Mouse (Mus musculus) kidney, adult 9 months (tissue): ENCODE measurements around the gene Habp4.

Source experiments
- DNase-seq: peaks from one replicate; pipeline ENCODE4 v3.0.0; 2022

Habp4 gene

DNA sequence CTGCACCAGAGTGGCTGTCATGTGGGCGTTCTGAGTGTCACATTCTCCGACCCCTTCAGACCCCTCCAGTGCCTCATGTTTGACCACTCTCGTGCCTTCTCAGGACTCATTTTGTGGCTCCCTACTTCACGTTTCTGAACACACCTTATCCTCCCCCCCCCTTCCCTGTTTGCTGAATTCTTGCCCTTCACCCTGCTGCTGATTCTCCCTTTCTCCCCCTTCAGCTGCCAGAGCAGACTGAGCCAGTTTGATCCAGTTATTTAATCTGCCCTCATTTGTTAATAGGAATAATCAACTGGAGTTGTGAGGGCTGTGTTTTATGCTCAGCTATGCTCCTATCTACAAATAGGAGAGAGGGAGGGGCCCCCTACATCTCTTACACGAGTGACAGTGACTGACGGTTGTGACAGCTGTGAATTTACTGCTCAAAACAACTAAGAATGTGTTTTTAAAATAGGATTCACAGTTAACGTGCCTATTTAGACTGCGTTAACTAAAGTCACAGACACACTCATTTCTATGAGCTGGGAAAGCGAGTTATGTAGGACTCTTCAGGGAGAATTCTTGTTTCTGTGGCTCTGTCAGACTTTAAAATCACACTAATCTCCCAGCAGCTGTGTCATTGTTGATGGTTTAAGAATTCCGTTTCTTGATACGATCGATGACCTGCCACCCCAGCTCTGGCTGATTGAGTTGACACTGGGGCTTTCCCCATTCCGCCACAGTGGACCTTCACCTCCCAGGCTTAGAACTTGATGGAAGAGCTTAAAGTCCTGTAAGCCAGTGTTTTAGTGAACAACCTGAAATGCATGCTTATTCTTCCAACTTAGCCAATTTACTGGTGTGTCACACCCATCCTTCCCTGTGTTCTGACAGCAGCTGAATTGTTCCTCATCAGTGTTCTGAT lies 17.4 kb downstream of the Habp4 start:
- no peak for DNase-seq

DNA sequence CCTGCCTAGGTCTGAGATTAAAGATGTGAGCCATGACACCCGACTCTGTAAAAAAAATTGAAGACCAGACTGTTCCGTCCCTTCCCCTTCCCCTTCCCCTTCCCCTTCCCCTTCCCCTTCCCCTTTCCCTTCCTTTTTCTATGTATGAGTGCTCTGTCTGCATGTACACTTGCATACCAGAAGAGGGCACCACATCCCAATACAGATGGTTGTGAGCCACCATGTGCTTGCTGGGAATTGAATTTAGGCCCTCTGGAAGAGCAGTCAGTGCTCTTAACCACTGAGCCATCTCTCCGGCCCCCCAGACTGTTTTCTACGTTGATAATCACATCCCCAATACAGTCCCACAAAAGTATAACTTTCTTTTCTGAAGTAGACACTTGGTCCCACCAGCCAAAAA lies 18.7 kb downstream of the Habp4 start:
- DNase-seq, result no peak

DNA sequence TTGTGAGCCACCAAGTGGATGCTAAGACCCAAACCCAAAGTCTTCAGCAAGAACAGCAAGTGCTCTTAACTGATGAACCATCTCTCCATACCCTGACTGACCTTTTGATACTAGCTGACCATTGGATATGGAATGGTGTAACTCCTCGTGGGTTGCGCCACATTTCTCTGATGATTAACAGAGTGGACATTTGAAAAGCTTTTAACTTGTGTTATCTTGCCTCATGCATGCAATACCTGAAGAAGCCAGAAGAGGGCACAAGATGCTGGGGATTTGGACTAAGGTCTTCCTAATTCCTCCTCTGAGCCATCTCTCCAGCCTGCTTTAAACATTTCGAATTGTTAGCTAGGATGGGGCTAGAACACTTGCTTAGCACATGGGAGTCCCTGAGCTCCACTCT lies 19.3 kb downstream of the Habp4 start:
- peak; percentile 90 for DNase-seq

DNA sequence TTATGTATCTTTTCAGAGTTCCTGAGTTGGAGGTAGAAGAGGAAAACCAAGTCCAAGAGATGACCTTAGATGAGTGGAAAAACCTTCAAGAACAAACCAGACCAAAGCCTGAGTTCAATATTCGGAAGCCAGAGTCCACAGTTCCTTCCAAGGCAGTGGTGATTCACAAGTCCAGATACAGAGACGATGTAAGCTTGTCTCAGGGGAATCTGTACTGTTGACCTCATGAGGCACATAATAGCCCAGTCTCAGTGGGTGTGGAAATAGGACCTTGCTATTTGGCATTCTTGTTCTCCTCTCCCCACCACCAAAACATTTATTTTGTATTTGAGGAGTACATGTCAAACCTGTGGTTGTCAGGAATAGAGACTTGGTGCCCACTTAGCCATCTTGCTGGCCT lies 20.5 kb downstream of the Habp4 start:
- DNase-seq, result no peak

DNA sequence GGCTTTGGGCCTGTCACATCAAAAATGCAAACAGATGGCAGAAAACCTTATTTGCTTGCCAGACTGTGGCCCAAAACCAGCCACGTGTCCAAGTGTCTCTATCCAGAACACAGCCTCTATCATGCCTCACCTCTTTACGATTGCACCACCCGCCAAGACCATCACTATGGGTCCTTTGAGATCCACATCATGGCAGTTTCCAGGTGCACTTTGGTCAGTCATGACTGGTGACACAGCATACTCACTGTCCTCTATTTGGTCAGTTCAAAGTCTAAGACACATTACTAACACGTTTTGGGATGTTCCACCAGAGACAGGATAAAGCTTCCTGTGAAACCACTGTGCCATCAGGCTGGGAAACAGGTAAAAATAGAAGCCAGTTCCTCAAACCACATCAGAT lies 22.0 kb downstream of the Habp4 start:
- DNase-seq, result peak; percentile 24

DNA sequence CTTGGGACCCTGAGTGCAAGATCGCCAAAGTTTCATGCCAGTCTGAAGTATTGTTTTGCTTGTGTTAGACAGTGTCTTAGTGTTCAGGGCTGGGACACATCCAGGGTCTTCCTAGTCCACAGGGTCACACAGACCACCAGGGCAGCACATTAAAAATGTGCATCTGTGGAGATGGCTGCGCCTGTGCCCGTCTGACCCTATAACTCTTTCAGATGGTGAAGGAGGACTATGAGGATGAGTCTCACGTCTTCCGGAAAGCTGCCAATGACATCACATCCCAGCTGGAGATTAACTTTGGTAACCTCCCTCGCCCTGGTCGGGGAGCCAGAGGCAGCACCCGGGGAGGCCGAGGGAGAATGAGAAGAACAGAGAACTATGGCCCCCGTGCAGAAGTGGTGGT lies 22.7 kb downstream of the Habp4 start:
- no peak for DNase-seq

DNA sequence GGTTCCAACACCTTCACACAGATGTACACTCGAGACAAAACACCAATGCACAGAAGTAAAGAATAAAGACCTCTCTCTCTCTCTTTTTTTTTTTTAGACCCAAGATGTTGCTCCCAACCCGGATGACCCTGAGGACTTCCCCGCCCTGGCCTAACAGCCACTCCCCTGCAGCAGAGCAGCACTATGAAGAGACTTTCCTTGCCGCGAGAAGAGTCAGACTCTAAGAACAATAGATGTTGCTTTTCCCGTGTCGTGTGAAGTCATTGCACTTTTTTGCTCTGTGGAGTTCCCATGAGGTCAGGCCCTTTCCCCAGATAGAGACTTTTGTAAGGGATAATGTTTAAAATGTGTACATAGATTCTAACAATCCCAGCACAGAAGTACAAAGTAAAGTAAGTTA lies 23.6 kb downstream of the Habp4 start:
- no peak for DNase-seq

DNA sequence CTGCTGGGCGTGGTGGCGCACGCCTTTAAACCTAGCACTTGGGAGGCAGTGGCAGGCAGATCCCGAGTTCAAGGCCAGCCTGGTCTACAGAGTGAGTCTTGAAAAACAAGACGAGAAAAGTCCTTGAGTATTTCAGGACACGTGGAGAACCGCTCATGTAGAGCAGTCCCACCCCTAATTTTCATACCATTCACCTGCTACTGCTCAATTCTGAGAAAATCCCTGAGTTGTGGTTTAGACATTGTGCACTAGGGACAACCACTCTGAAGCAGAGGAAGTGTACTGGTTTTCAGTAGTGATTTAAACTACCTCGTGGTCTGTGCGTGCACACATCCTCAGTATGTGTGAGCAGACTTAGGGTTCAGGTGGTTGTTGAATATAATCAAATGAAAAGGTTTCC lies 24.0 kb downstream of the Habp4 start:
- no peak for DNase-seq

DNA sequence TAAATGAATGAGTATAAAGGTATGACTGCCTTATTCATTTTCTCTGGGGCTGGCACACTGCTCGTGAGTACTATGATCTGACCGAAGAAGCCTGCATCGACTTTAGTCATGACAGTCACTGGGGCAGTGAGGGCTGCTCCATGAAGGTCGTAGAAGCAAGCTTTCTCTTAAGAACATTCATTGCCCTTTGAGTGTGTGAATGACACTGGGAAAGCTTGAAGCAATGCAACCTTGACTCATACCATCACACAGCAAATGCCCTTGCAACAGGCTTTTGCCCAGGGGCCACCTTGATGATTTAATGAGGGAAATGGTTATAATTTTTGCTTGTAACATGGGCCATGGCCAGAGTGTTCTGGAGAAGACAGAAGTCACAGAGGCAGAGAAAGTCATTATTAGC lies 24.9 kb downstream of the Habp4 start:
- DNase-seq, result no peak

DNA sequence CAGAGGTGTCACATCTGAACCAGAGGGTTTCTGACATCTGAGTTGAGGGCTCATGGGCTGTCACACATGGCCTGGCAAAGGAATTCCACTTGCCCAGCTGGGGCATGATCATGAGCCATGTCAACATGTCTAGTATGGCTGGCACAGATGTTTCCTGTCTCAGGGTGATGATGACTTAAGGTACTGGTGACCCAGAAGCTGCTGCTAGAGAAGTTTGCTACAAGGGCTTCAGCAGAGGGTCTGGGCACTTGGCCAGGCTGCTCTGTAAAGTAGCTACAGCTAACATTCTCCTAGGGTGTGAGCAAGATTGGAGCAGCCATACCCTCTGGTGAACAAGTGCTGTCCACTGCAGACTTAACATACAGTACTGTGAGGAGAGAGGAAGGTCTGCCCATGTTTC lies 25.4 kb downstream of the Habp4 start:
- DNase-seq, result no peak

DNA sequence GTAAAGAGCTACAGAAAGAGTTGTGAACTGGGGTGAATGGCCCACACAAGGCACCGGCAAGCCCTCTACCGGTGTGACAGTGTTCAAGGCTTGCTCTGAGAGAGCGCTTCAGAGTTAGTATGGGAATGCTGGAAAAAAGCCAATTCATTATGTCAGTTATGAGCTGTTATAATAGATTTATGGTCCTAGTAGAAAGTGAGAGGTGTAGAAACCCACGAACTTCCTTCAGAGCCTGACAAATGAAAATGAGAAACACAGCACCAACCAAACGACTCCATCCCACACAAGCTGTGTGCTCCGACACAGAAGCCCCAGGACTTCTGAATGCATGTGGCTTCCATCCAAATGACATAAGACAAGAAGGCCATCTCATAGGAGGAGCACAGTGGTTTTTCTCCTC lies 36.3 kb downstream of the Habp4 start:
- no peak for DNase-seq

DNA sequence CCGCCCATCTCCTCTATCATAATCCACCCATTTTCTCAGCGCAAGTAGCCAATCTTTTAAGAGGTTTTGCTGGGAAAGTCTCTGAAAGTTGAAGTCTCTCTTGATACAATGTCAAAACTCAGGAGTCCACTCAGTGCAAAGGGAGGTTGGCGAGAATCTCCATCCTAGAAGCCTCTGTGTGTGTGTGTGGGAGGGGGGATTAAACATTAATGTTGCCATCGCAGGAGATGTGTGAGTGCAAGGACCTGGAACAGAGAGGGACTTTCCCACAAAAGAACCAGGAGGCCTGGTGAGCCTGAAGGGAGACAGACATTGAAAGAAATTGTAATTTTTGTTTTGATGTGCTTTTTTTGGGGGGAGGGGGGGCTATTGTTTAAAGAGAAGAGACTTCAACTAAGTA lies 36.7 kb downstream of the Habp4 start:
- DNase-seq, result no peak

DNA sequence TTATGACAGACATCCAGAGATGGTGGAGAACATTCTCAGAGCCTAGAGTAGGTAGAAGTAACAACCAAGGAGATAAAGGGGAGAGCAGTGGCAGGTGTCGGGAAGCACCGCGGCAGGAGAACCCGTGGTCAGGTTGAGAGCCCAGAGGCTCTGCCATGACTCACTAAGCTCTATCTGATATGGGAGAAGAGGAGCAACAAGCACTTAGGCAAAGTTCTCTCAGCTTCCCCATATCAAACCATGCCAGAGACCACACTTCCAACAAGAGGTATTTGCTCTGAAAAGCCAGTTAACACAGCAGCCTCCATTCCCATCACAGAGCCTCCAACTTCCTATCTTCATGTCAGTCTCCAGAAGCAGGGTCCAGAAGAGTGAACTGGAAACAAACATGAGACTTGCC lies 39.3 kb downstream of the Habp4 start:
- no peak for DNase-seq

DNA sequence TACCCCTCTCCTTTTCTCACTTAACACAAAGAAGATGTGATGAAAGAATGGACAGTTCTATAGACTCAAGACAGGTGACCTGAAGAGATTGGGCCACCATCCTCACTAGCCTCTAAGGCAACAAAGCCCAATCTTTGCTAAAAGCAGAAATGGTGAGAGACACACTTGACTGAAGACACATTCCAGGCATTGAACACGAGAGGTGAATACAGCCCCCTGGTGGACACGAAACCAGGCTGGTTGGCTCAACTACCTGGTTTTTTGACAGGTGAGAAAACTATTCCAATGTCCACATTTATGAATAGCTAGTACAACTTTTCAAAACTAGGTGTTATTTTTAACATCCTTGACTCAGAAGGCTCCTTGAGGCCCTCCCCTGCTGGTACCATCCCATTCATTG lies 43.1 kb downstream of the Habp4 start:
- peak; percentile 63 for DNase-seq

DNA sequence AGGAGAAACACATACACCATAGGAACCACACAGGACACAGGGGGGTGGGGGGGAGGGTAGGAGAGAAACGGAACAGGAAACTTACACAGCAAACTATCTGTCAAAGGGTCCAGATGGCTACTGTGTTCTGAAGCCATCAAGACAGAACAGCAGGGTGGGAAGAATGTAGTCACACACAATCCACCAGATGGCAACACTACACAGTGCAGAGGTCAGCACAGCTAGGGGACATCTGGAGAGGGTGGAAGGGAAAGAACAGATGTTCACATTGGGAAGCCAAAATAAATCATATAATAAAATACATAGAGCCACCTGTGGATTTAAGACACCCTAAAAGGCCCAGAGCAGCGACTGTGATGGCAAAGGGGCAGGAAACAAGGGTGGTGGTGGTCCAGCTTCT lies 43.6 kb downstream of the Habp4 start:
- no peak for DNase-seq

DNA sequence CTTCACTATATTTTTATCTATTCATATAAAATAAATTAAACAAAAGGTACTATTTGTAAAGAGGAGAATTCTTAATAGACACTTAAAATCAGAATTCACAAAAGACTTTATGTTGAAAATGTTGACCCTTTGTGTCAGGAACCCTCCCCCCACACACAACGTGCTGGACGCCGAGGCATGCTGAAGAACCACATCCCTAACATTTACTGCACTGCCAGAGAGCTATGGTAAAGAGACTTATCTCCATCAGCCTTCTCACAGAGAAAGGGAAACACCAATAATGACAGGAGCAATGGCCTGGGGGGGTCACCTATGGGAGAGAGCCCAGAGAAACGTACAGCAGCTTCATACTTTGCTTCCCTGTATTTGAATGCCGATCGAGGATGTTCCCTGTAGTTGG lies 46.5 kb downstream of the Habp4 start:
- DNase-seq, result no peak

DNA sequence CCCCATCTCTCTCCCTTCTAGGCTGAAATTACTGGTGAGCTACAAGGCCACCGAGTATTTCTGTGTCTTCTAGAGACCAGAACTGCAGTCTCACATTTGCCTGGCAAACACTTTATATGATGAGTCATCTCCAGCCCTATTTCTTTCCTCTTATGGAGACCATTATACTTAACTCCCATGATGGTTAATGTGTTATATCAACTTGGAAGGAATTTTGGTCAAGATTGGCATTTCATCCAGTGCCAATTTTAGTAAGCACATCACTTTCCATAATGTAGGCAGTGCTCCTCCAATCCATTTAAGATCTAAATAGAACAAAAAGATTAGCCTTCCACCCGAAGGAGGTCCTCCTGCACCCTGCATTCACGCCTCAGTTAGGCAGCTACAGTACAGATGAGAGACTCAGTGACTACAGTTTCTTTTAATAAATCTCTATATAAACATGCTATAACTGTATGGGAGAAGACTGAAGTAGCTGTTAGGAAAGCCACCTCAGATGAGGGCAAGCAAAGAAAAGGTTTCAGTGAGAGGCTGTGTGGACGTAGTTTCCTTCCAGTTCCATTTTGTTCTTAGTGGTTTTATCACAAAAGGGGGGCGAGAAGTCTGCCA lies 50.5 kb downstream of the Habp4 start:
- DNase-seq, result no peak

DNA sequence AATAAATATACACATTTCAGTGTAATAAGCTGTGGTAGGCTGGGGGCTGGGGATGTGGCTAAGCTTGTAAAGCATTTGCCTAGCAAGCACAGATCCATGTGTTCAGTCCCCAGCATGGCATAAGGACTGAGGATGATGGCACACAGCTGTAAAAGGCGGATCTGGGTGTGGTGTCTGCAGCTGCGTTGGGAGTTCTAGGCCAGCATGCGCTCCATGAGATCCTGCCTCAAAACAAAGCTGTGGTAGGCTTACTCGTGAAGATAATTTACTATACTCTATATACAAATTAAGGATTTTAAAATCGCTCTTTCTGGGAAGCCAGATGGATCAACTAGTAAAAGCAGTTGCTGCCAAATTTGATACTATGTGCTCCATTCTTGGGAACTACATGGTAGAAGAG lies 53.3 kb downstream of the Habp4 start:
- DNase-seq, result no peak

DNA sequence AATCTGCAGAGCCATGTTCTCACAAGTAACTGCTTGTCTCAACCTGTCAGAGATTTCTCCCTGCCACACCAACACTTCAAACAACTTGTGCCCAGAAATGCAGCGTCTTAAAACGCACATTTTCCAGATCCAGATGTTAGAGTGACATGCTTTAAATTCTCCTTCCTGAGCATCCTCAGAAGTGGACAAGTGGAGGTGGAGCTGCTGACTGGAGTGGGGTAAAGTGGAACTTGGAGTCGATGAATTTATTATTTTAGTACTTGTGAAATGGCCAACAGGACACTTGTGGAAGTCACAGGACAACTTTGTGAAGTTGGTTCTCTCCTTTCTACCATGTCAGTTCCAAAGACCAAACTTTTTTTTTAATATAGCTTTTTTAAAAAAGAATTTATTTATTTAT lies 64.1 kb downstream of the Habp4 start:
- no peak for DNase-seq

DNA sequence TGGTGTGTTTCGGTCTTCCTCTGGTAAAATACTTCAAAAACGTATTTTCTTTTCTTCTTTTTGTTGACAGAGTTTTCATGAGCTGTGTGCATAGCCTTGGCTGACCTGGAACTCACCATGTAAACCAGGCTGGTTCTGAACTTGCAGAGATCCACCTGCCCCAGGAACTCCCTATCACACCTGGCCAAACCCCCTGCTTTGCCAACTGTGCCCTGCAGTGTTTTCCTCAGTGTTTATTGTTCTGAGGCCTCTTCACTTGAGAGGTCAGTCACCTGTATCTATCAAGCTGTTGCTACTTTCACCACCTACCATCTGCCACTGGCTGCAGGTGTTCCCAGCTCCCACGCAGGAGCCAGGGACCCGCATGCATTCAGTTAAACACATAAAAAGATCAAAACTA lies 65.1 kb downstream of the Habp4 start:
- no peak for DNase-seq

DNA sequence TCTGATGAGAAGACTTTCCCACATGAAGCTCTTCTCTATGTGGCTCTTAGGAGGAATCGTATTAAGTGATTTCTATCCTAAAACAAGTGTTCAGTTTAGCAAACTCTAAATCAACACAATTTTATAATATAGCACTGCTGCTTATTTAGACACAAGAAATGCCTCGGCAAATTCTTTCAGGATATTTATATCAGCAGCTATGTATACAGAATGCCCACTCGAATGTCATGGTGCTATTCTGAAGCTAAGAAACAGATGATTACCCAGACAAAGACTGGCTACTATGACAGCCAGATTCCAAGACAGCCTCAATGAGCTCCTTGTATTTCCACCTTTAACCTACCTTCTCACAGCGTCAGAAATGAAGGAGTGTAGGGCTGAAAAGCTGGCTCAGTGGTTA lies 71.5 kb downstream of the Habp4 start:
- no peak for DNase-seq

DNA sequence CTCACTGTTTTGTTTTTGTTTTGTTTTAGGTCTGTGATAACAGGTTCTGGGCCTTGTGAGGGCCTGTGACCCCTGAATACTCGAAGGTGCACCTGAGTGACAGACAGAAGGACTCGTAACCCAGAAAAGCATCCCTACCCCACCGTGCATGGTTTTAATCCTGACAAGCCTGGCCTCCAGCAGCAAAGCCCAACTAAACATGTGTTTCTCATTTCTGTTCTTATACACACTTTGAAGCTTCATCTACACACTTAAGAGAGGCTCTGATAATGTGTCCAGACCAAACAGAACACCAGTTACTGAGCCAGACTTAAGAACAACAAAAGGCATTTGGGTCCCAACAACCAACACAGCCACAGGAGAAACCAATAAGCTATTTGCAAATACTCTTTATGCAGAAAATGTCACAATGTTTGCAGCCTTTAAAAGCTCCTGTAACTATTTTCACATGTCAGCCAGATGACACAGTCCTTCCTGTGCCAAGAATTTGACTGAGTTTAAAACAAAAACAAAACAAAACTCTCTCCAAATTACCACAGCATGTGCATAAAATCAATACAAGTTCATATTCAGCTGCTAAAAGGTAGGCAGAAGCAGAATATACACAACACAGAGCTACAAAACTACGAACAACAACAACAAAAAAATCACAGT lies 73.6 kb downstream of the Habp4 start:
- DNase-seq, result no peak

DNA sequence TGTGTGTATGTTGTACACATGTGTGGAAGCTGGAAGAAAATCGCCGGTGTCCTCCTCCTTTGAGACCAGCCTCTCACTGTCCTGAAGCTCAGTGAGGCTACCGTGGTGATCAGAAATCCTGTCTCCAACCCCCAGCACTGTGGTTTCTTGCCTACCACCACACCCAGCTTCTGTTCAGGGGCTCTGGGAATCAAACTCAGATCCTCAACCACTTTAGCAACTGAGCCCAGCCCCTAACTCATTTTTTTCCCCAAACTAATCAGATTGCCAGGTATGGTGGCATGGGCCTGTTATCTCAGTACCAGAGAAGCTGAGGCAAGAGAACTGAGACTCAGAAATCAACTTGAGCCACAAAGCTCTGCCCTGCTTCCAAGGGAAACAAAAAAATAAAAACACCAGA lies 74.2 kb downstream of the Habp4 start:
- DNase-seq, result no peak
